Mouse (Mus musculus): ENCODE results near the gene Gm20431. TPM values are rescaled to one million over a fixed set of nuclear protein-coding genes. Genes with fewer than 3 reads are reported as not detected.

Gm20431 gene
- total RNA-seq, 1 experiment = 21.9 TPM

- in situ Hi-C loops (cut with MboI; ENCODE audit: low sequenced_read_pairs in 2 of 2, unreplicated experiment in 2 of 2) = no loop called here
- H3K27ac ChIP-seq (ENCODE audit: insufficient read depth, low read depth, low read length, poor library complexity, severe bottlenecking) = no peak overlapping the region
Observed at GRCm38 (mm10) chr2:167576121-167576620, 85.1 kb downstream of the Gm20431 start.

GRCm38 (mm10) chr2:167575581-167575980 is 85.7 kb downstream of the Gm20431 start:
- H3K4me3 ChIP-seq (ENCODE audit: insufficient read depth in 1 of 2, low read depth in 1 of 2, low read length in 2 of 2, poor library complexity in 1 of 2, severe bottlenecking in 1 of 2) = no peak overlapping the region
- DNase-seq (ENCODE audit: low read depth, low spot score) = no peak
- peaks cover 0 to 12% of the 10 kb centered on the region in 2 experiments; a peak in 2 of 4 replicates for H3K4me1 ChIP-seq (ENCODE audit: control insufficient read depth in 2 of 2, insufficient read depth in 2 of 2, low read length in 2 of 2, poor library complexity in 1 of 2)
- no peak for TF ChIP-seq ZC3H11A (IDR thresholded peaks at IDR 0.05; ENCODE audit: borderline replicate concordance, low read depth, low read length)
- TF ChIP-seq ZNF384 (IDR thresholded peaks at IDR 0.05; ENCODE audit: low read depth, low read length) = no peak
- no peak overlapping the region for H3K27ac ChIP-seq (ENCODE audit: insufficient read depth, low read depth, low read length, poor library complexity, severe bottlenecking)
- H3K9me3 ChIP-seq (ENCODE audit: control insufficient read depth, insufficient read depth, low read depth, low read length) = no peaks in the 10 kb centered on the region
- in situ Hi-C loops (cut with MboI; ENCODE audit: low sequenced_read_pairs in 2 of 2, unreplicated experiment in 2 of 2) = no loop called here
- no peak overlapping the region for H3K9ac ChIP-seq (ENCODE audit: insufficient read depth, low read depth, low read length, poor library complexity, severe bottlenecking)
- no peaks in the 10 kb centered on the region for H3K36me3 ChIP-seq (ENCODE audit: control insufficient read depth, insufficient read depth, low read length, poor library complexity, severe bottlenecking)

More at GRCm38 (mm10) chr2:167576121-167576620, 85.1 kb downstream of the Gm20431 start:
- no peak for DNase-seq (ENCODE audit: low read depth, low spot score)
- TF ChIP-seq MAFK (IDR thresholded peaks at IDR 0.05; ENCODE audit: insufficient read depth, low read depth, low read length) (no peak), ZNF384 (IDR thresholded peaks at IDR 0.05; ENCODE audit: low read depth, low read length) (no peak), HCFC1 (IDR thresholded peaks at IDR 0.05; ENCODE audit: borderline replicate concordance, insufficient read depth, low read length) (no peak), ZC3H11A (IDR thresholded peaks at IDR 0.05; ENCODE audit: borderline replicate concordance, low read depth, low read length) (no peak), CHD2 (IDR thresholded peaks at IDR 0.05; ENCODE audit: low read depth, low read length) (no peak)
- H3K9me3 ChIP-seq (ENCODE audit: control insufficient read depth, insufficient read depth, low read depth, low read length) = no peaks in the 10 kb centered on the region
- no peaks in the 10 kb centered on the region for H3K36me3 ChIP-seq (ENCODE audit: control insufficient read depth, insufficient read depth, low read length, poor library complexity, severe bottlenecking)
- H3K4me1 ChIP-seq (ENCODE audit: control insufficient read depth in 2 of 2, insufficient read depth in 2 of 2, low read length in 2 of 2, poor library complexity in 1 of 2) = peaks cover 0 to 12% of the 10 kb centered on the region in 2 experiments; a peak in 2 of 4 replicates
- no peak overlapping the region for H3K9ac ChIP-seq (ENCODE audit: insufficient read depth, low read depth, low read length, poor library complexity, severe bottlenecking)
- no peak overlapping the region for H3K4me3 ChIP-seq (ENCODE audit: insufficient read depth in 1 of 2, low read depth in 1 of 2, low read length in 2 of 2, poor library complexity in 1 of 2, severe bottlenecking in 1 of 2)

- Histone ChIP-seq H3K27ac (ENCODE audit: insufficient read depth, low read depth, low read length, poor library complexity, severe bottlenecking) (no peak overlapping the region), H3K36me3 (ENCODE audit: control insufficient read depth, insufficient read depth, low read length, poor library complexity, severe bottlenecking) (no peaks in the 10 kb centered on the region), H3K9me3 (ENCODE audit: control insufficient read depth, insufficient read depth, low read depth, low read length) (no peaks in the 10 kb centered on the region), H3K4me3 (ENCODE audit: insufficient read depth in 1 of 2, low read depth in 1 of 2, low read length in 2 of 2, poor library complexity in 1 of 2, severe bottlenecking in 1 of 2) (no peak overlapping the region), H3K9ac (ENCODE audit: insufficient read depth, low read depth, low read length, poor library complexity, severe bottlenecking) (no peak overlapping the region), H3K4me1 (ENCODE audit: control insufficient read depth in 2 of 2, insufficient read depth in 2 of 2, low read length in 2 of 2, poor library complexity in 1 of 2) (peaks cover 0 to 14% of the 10 kb centered on the region in 2 experiments; a peak in 2 of 4 replicates)
- no peak for DNase-seq (ENCODE audit: low read depth, low spot score)
- no peak for TF ChIP-seq MAFK (IDR thresholded peaks at IDR 0.05; ENCODE audit: insufficient read depth, low read depth, low read length)
- TF ChIP-seq ZC3H11A (IDR thresholded peaks at IDR 0.05; ENCODE audit: borderline replicate concordance, low read depth, low read length) = no peak
- no peak for TF ChIP-seq CHD2 (IDR thresholded peaks at IDR 0.05; ENCODE audit: low read depth, low read length)
- TF ChIP-seq ZNF384 (IDR thresholded peaks at IDR 0.05; ENCODE audit: low read depth, low read length) = no peak
- no peak for TF ChIP-seq HCFC1 (IDR thresholded peaks at IDR 0.05; ENCODE audit: borderline replicate concordance, insufficient read depth, low read length)
- in situ Hi-C loops (cut with MboI; ENCODE audit: low sequenced_read_pairs in 2 of 2, unreplicated experiment in 2 of 2) = no loop called here
Observed at GRCm38 (mm10) chr2:167574814-167575213, 86.5 kb downstream of the Gm20431 start.

- in situ Hi-C loops (cut with MboI; ENCODE audit: low sequenced_read_pairs in 2 of 2, unreplicated experiment in 2 of 2) = no loop called here
- no peak for TF ChIP-seq CHD2 (IDR thresholded peaks at IDR 0.05; ENCODE audit: low read depth, low read length)
- no peaks in the 10 kb centered on the region for H3K9me3 ChIP-seq (ENCODE audit: control insufficient read depth, insufficient read depth, low read depth, low read length)
- H3K4me1 ChIP-seq (ENCODE audit: control insufficient read depth in 2 of 2, insufficient read depth in 2 of 2, low read length in 2 of 2, poor library complexity in 1 of 2) = peaks cover 0 to 7% of the 10 kb centered on the region in 2 experiments; a peak in 2 of 4 replicates
- DNase-seq (ENCODE audit: low read depth, low spot score) = no peak
- no peak overlapping the region for H3K4me3 ChIP-seq (ENCODE audit: insufficient read depth in 1 of 2, low read depth in 1 of 2, low read length in 2 of 2, poor library complexity in 1 of 2, severe bottlenecking in 1 of 2)
- no peaks in the 10 kb centered on the region for H3K36me3 ChIP-seq (ENCODE audit: control insufficient read depth, insufficient read depth, low read length, poor library complexity, severe bottlenecking)
- H3K27ac ChIP-seq (ENCODE audit: insufficient read depth, low read depth, low read length, poor library complexity, severe bottlenecking) = no peak overlapping the region
- H3K9ac ChIP-seq (ENCODE audit: insufficient read depth, low read depth, low read length, poor library complexity, severe bottlenecking) = 0 out of 2 replicates have a peak overlapping the region, but pooled peaks have one; percentile 10
Observed at GRCm38 (mm10) chr2:167571442-167572220, 89.7 kb downstream of the Gm20431 start.

All from ES-E14 (cell line).